Mouse (Mus musculus): ENCODE measurements at regions not wholly inside any gene's neighbourhood (a gene's known extent, or its start where the extent isn't known, plus 50 kb on each side); places are given as distances from the start of the nearest gene placed in this dataset.

GRCm38 (mm10) chr12:27182397-27183375, 159.7 kb downstream of the Sox11 start:
- no peak overlapping the region for H3K4me3 ChIP-seq (ENCODE audit: low read depth, low read length)
- no peak for DNase-seq (ENCODE audit: low spot score)
- H3K27me3 ChIP-seq (ENCODE audit: control insufficient read depth, insufficient read depth, low read length): no peaks in the 10 kb centered on the region
- TF ChIP-seq CTCF (IDR thresholded peaks at IDR 0.05; ENCODE audit: low read depth): 0 out of 2 replicates have a peak, but pooled peaks have one; percentile 2
- no peak for TF ChIP-seq EP300 (optimal IDR thresholded peaks at IDR 0.05)
- H3K4me1 ChIP-seq (replicated peaks; ENCODE audit: control insufficient read depth, insufficient read depth): no peaks in the 10 kb centered on the region
- ATAC-seq (ENCODE audit: low FRiP score, low TSS enrichment): peak; percentile 29; the same call in 1 of the 2 replicates
- H3K9me3 ChIP-seq (ENCODE audit: control insufficient read depth, low read length): no peaks in the 10 kb centered on the region
- no peaks in the 10 kb centered on the region for H3K36me3 ChIP-seq (ENCODE audit: control insufficient read depth, insufficient read depth, low read length)
- no peak overlapping the region for H3K4me2 ChIP-seq (replicated peaks; ENCODE audit: low read depth)
- H3K27ac ChIP-seq (replicated peaks): no peak overlapping the region
- H3K9ac ChIP-seq (ENCODE audit: low read length): no peak overlapping the region
- 31% methylated on average over 5 of the region's 5 CpGs for WGBS

DNA sequence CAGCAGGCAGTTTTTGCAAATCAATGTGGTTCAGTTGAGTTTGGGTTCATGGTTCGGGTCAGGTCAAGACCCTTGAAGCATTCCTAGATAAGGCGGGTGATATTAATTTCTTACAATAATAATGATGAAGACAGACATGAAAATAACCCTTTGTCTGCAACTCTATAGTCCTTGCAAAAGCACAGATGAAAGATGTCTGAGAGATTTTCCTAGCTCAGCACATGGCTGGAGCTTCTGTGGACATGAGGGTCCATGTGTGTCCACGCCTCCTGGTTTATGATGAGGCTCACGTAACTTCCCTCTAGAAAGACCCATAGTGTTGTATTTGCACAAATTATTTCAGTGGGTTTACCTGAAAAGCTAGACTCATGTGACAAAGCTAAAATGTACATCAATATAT, 168.8 kb downstream of the Sox11 start:
- WGBS: 91% methylated on average over 4 of the region's 4 CpGs
- no peaks in the 10 kb centered on the region for H3K27me3 ChIP-seq (ENCODE audit: control insufficient read depth, insufficient read depth, low read length)
- no peaks in the 10 kb centered on the region for H3K4me1 ChIP-seq (replicated peaks; ENCODE audit: control insufficient read depth, insufficient read depth)
- H3K4me2 ChIP-seq (replicated peaks; ENCODE audit: low read depth): no peak overlapping the region
- H3K4me3 ChIP-seq (ENCODE audit: low read depth, low read length): no peak overlapping the region
- ATAC-seq (ENCODE audit: low FRiP score, low TSS enrichment) (no peak), DNase-seq (ENCODE audit: low spot score) (no peak)
- TF ChIP-seq CTCF (IDR thresholded peaks at IDR 0.05; ENCODE audit: low read depth): no peak
- no peak for TF ChIP-seq EP300 (optimal IDR thresholded peaks at IDR 0.05)
- H3K27ac ChIP-seq (replicated peaks): no peak overlapping the region
- no peaks in the 10 kb centered on the region for H3K9me3 ChIP-seq (ENCODE audit: control insufficient read depth, low read length)
- H3K36me3 ChIP-seq (ENCODE audit: control insufficient read depth, insufficient read depth, low read length): no peaks in the 10 kb centered on the region
- H3K9ac ChIP-seq (ENCODE audit: low read length): no peak overlapping the region

DNA sequence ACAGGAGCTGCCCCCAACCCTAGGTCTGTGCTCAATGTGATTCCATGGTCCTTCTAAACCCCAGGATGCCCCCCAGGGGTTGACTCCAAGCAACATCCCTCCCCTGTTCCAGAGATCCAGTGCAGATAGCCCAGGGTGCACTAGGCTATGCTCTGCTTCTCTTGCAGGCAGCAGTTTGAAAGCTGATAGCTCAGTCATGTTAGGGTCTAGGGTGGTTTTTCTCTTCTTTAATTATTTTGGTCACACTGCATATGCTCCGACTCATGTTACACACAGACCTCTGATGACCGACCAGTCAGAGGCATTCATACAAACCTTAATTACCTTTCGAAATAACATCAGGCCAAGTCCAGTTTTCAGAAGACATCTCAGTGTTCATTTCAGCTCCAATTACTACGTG, 169.2 kb downstream of the Sox11 start:
- no peak for ATAC-seq (ENCODE audit: low FRiP score, low TSS enrichment)
- H3K9ac ChIP-seq (ENCODE audit: low read length): no peak overlapping the region
- no peak for DNase-seq (ENCODE audit: low spot score)

DNA sequence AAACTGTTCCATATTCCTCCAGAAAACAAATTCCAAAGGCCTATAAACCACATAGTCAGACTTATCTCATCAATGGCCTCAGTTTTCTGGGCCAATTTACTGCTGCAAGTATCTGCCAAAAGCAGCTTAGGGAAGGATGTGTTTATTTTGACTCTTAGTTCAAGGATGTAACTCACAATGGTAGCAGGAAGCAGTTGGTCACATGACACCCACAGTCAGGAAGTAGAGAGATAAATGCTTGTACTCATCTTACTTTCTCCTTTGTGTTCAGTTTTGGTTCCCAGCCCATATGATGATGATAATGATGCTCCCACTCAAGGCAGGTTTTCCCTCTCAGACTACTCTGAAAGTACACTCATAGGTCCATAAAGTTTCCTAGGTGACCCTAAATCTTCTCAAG, 170.8 kb downstream of the Sox11 start:
- no peak for DNase-seq (ENCODE audit: low spot score)
- TF ChIP-seq CTCF (IDR thresholded peaks at IDR 0.05; ENCODE audit: low read depth): no peak
- TF ChIP-seq EP300 (optimal IDR thresholded peaks at IDR 0.05): no peak
- Histone ChIP-seq H3K9me3 (ENCODE audit: control insufficient read depth, low read length) (no peaks in the 10 kb centered on the region), H3K27ac (replicated peaks) (no peak overlapping the region), H3K4me1 (replicated peaks; ENCODE audit: control insufficient read depth, insufficient read depth) (no peaks in the 10 kb centered on the region), H3K9ac (ENCODE audit: low read length) (no peak overlapping the region), H3K4me3 (ENCODE audit: low read depth, low read length) (no peak overlapping the region), H3K4me2 (replicated peaks; ENCODE audit: low read depth) (no peak overlapping the region), H3K27me3 (ENCODE audit: control insufficient read depth, insufficient read depth, low read length) (no peaks in the 10 kb centered on the region), H3K36me3 (ENCODE audit: control insufficient read depth, insufficient read depth, low read length) (no peaks in the 10 kb centered on the region)
- ATAC-seq (ENCODE audit: low FRiP score, low TSS enrichment): no peak

More for the DNA sequence above, 169.2 kb downstream of the Sox11 start:
- H3K9me3 ChIP-seq (ENCODE audit: control insufficient read depth, low read length): no peaks in the 10 kb centered on the region
- no peak overlapping the region for H3K4me3 ChIP-seq (ENCODE audit: low read depth, low read length)
- no peak overlapping the region for H3K4me2 ChIP-seq (replicated peaks; ENCODE audit: low read depth)
- no peaks in the 10 kb centered on the region for H3K27me3 ChIP-seq (ENCODE audit: control insufficient read depth, insufficient read depth, low read length)
- TF ChIP-seq CTCF (IDR thresholded peaks at IDR 0.05; ENCODE audit: low read depth) (no peak), EP300 (optimal IDR thresholded peaks at IDR 0.05) (no peak)
- 79% methylated on average over 4 of the region's 4 CpGs for WGBS
- H3K36me3 ChIP-seq (ENCODE audit: control insufficient read depth, insufficient read depth, low read length): no peaks in the 10 kb centered on the region
- H3K4me1 ChIP-seq (replicated peaks; ENCODE audit: control insufficient read depth, insufficient read depth): no peaks in the 10 kb centered on the region
- H3K27ac ChIP-seq (replicated peaks): no peak overlapping the region

GRCm38 (mm10) chr12:27164920-27165504, 177.4 kb downstream of the Sox11 start:
- TF ChIP-seq CTCF (IDR thresholded peaks at IDR 0.05; ENCODE audit: low read depth) (no peak), EP300 (optimal IDR thresholded peaks at IDR 0.05) (no peak)
- no peaks in the 10 kb centered on the region for H3K27me3 ChIP-seq (ENCODE audit: control insufficient read depth, insufficient read depth, low read length)
- H3K36me3 ChIP-seq (ENCODE audit: control insufficient read depth, insufficient read depth, low read length): no peaks in the 10 kb centered on the region
- no peaks in the 10 kb centered on the region for H3K9me3 ChIP-seq (ENCODE audit: control insufficient read depth, low read length)
- DNase-seq (ENCODE audit: low spot score) (no peak), ATAC-seq (ENCODE audit: low FRiP score, low TSS enrichment) (no peak)
- no peak overlapping the region for H3K4me2 ChIP-seq (replicated peaks; ENCODE audit: low read depth)
- no peak overlapping the region for H3K27ac ChIP-seq (replicated peaks)
- H3K4me3 ChIP-seq (ENCODE audit: low read depth, low read length): no peak overlapping the region
- H3K4me1 ChIP-seq (replicated peaks; ENCODE audit: control insufficient read depth, insufficient read depth): no peaks in the 10 kb centered on the region
- H3K9ac ChIP-seq (ENCODE audit: low read length): no peak overlapping the region
- 93% methylated on average over 4 of the region's 4 CpGs for WGBS
